Mouse (Mus musculus): ENCODE results near the gene Arhgap45. TPM values are rescaled to one million over a fixed set of nuclear protein-coding genes. Genes with fewer than 3 reads are reported as not detected.
A peak's percentile ranks its signal among the peaks of the same experiment; 100 is the strongest.

Gene Arhgap45
- polyA plus RNA-seq, 1 experiment from 2014 or later: 3.4 TPM

DNA sequence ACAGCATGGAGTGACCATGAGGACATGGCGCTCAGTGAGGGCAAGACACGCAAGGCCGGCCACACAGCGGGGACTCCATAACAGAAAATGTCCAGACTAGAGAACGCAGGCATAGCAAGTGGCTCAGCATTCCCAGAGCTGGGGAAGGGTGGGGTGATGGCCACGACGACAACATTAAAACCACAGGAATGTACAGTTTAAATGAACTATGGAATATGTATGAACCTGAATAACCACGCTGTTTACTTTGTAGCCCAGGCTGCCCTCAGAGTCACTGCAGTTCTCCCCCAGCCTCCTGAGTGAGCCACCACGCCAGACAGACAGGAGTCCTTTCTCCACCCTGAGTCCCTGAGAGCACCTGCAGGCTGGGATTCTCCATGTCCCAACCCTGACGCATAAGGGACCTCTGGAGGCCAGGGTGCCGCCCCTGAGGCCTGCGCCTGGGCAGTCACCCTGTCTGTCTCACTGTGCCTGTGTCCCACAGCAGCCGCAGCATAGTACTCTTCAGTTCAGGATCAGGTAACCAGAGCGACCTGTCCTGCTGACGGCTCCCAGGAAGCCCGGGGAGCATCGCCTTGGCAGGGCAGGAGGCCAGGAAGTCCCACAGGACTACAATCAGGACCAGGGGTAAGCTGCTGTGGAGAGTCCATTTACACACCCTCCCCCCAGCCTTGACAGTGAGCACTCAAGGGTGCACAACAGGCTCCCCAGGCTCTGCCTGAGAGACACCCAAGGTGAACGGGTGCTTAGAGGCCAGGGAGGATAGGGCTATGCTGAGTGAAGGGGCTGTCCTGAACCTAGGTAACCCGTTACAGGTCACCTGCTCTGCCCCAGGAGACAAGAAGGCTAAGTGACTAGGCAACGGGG, 56.4 kb downstream of the Arhgap45 start:
- H3K9ac ChIP-seq (ENCODE audit: low read length): peak overlapping the region; percentile 18; the same call in 1 of the 2 replicates
- no peaks in the 10 kb centered on the region for H3K27me3 ChIP-seq (ENCODE audit: control insufficient read depth, insufficient read depth, low read length)
- H3K4me1 ChIP-seq (ENCODE audit: control insufficient read depth in 2 of 2, insufficient read depth in 2 of 2, low read length in 2 of 2): peaks cover 37 to 42% of the 10 kb centered on the region in 2 experiments
- 80% methylated on average over 20 of the region's 20 CpGs for WGBS
- H3K4me3 ChIP-seq (ENCODE audit: control insufficient read depth in 1 of 2, insufficient read depth in 1 of 2, low read depth in 1 of 2, low read length in 2 of 2): no peak overlapping the region
- no peak overlapping the region for H3K4me2 ChIP-seq (ENCODE audit: low read length)
- no peaks in the 10 kb centered on the region for H3K9me3 ChIP-seq (ENCODE audit: control insufficient read depth, low read length)
- peaks cover 13% of the 10 kb centered on the region; the same call in 1 of the 2 replicates for H3K36me3 ChIP-seq (ENCODE audit: control insufficient read depth, insufficient read depth, low read length)
- no peak for ATAC-seq (ENCODE audit: insufficient number of reproducible peaks, insufficient read depth, low FRiP score, low read depth)
- no peak overlapping the region for H3K27ac ChIP-seq (replicated peaks in 1 of 2; ENCODE audit: control insufficient read depth in 1 of 2, insufficient read depth in 1 of 2, low read depth in 2 of 2, low read length in 2 of 2)

DNA sequence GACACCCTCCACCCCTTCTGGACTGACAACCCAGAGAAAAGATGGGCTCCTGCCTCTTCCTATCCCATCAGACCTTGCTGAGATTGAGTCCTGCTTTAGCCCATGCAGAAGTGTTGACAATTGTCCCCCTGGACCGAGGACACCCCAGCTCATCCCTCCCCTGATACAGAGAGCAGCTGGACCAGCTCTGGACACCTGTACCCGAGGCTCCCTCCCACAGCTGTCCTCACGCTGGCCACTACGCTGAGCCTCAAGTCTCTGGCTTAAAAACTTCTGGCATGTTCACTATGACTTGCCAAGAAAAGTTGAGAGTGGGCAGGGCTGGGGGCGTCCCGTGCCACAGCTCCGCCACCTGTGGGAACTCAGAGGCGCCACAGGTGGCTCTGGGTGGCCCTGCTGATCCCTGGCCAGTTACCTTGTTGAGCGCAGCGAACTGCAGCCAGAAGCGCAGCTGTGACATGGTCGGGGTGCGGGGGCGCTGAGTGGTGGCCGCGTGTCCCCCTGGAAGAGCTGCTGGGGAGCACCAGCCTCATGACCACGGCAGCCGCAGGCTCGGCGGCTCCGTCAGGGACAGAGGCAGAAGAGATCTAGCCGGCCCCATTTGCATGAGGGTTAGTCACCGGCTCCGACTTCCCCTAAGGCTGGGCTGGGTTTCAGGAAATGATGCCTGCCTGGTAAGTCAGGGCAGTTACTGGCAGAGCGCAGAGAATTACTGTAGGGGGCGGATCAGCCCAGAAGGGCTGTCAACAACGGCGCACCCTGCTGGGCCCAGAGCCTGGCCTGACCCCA, 58.6 kb downstream of the Arhgap45 start:
- peak; percentile 33; the same call in 1 of the 2 replicates for ATAC-seq (ENCODE audit: insufficient number of reproducible peaks, insufficient read depth, low FRiP score, low read depth)

DNA sequence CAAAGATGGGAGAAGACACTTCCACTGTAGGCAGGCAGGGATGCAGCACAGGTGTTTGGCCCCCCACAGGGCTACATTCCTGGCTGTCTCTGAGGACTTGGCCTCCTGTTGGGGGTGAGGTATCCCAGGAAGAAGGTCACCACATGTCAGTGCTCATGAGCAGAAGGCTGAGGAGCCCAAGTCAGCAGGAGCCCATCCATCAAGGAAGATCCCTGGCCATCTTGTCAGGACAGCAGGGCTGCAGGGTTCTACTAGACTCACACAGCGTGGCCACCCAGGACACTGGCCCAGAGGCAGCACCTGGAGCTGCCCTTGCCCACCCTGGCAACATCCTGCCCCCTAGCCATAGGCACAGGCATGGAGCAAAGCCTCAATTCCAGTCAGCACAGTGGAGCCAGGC, 59.5 kb downstream of the Arhgap45 start:
- Histone ChIP-seq H3K4me2 (ENCODE audit: low read length) (no peak overlapping the region), H3K9me3 (ENCODE audit: control insufficient read depth, low read length) (no peaks in the 10 kb centered on the region), H3K36me3 (ENCODE audit: control insufficient read depth, insufficient read depth, low read length) (peaks cover 26% of the 10 kb centered on the region), H3K27ac (replicated peaks in 1 of 2; ENCODE audit: control insufficient read depth in 1 of 2, insufficient read depth in 1 of 2, low read depth in 2 of 2, low read length in 2 of 2) (no peak overlapping the region), H3K4me3 (ENCODE audit: control insufficient read depth in 1 of 2, insufficient read depth in 1 of 2, low read depth in 1 of 2, low read length in 2 of 2) (no peak overlapping the region), H3K9ac (ENCODE audit: low read length) (no peak overlapping the region), H3K4me1 (ENCODE audit: control insufficient read depth in 2 of 2, insufficient read depth in 2 of 2, low read length in 2 of 2) (peaks cover 32 to 38% of the 10 kb centered on the region in 2 experiments), H3K27me3 (ENCODE audit: control insufficient read depth, insufficient read depth, low read length) (no peaks in the 10 kb centered on the region)
- ATAC-seq (ENCODE audit: insufficient number of reproducible peaks, insufficient read depth, low FRiP score, low read depth): no peak
- 56% methylated on average over 1 of the region's 1 CpGs for WGBS

More for the DNA sequence above, 58.6 kb downstream of the Arhgap45 start:
- Histone ChIP-seq H3K4me1 (ENCODE audit: control insufficient read depth in 2 of 2, insufficient read depth in 2 of 2, low read length in 2 of 2) (peaks cover 37 to 42% of the 10 kb centered on the region in 2 experiments), H3K27me3 (ENCODE audit: control insufficient read depth, insufficient read depth, low read length) (no peaks in the 10 kb centered on the region), H3K9ac (ENCODE audit: low read length) (peak overlapping the region; percentile 57), H3K36me3 (ENCODE audit: control insufficient read depth, insufficient read depth, low read length) (peaks cover 17% of the 10 kb centered on the region), H3K4me3 (ENCODE audit: control insufficient read depth in 1 of 2, insufficient read depth in 1 of 2, low read depth in 1 of 2, low read length in 2 of 2) (peak overlapping the region; percentile 1 to 27), H3K4me2 (ENCODE audit: low read length) (peak overlapping the region; percentile 64), H3K27ac (replicated peaks in 1 of 2; ENCODE audit: control insufficient read depth in 1 of 2, insufficient read depth in 1 of 2, low read depth in 2 of 2, low read length in 2 of 2) (peak overlapping the region in 1 of 2 experiments; percentile 45; a peak in 1 of 4 replicates), H3K9me3 (ENCODE audit: control insufficient read depth, low read length) (no peaks in the 10 kb centered on the region)
- 15% methylated on average over 28 of the region's 28 CpGs for WGBS

DNA sequence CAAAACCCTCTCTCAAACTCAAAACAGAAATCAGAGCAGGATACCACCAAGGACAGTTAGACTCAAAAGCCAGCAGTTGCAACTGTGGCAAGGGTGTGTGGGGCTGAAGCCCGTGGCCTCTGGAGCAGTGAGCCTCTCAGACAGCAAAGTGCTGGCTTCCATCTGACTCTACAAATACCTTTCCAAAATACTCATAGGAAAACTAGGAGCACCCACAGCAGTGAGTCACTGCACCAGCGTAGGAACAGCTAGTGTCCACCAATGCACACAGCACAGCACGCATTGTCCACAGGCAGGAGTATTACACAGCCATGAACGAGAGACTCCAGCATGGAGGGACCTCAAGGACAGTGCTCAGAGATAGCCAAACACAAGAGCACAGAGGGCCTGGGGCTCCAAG, 59.9 kb downstream of the Arhgap45 start:
- ATAC-seq (ENCODE audit: insufficient number of reproducible peaks, insufficient read depth, low FRiP score, low read depth): no peak
- Histone ChIP-seq H3K27ac (replicated peaks in 1 of 2; ENCODE audit: control insufficient read depth in 1 of 2, insufficient read depth in 1 of 2, low read depth in 2 of 2, low read length in 2 of 2) (no peak overlapping the region), H3K9ac (ENCODE audit: low read length) (no peak overlapping the region), H3K4me3 (ENCODE audit: control insufficient read depth in 1 of 2, insufficient read depth in 1 of 2, low read depth in 1 of 2, low read length in 2 of 2) (no peak overlapping the region), H3K36me3 (ENCODE audit: control insufficient read depth, insufficient read depth, low read length) (peaks cover 31% of the 10 kb centered on the region), H3K27me3 (ENCODE audit: control insufficient read depth, insufficient read depth, low read length) (no peaks in the 10 kb centered on the region), H3K9me3 (ENCODE audit: control insufficient read depth, low read length) (no peaks in the 10 kb centered on the region), H3K4me2 (ENCODE audit: low read length) (no peak overlapping the region), H3K4me1 (ENCODE audit: control insufficient read depth in 2 of 2, insufficient read depth in 2 of 2, low read length in 2 of 2) (peaks cover 28 to 34% of the 10 kb centered on the region in 2 experiments)
- WGBS: 95% methylated on average over 4 of the region's 4 CpGs

DNA sequence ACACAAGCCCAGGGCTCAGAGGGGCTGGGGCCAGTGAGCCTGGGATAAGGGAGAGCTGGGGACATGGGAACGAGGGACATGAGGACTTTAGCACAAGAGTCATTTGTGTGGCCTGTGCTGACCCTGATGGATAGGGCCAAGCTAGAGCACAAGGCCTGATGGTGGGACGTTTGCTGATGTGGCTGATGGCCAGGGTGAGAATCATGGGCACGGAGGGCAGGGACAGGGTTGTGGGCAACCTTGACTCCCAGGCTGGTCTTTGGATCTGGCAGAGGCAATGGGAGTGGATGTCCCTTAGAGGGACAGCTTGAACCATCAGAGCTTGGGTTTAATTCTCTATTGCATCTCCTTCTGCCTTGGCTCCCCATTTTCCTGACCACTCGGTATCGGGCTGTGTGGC, 60.9 kb downstream of the Arhgap45 start:
- Histone ChIP-seq H3K36me3 (ENCODE audit: control insufficient read depth, insufficient read depth, low read length) (peaks cover 35% of the 10 kb centered on the region), H3K27ac (replicated peaks in 1 of 2; ENCODE audit: control insufficient read depth in 1 of 2, insufficient read depth in 1 of 2, low read depth in 2 of 2, low read length in 2 of 2) (no peak overlapping the region), H3K27me3 (ENCODE audit: control insufficient read depth, insufficient read depth, low read length) (no peaks in the 10 kb centered on the region), H3K4me1 (ENCODE audit: control insufficient read depth in 2 of 2, insufficient read depth in 2 of 2, low read length in 2 of 2) (peaks cover 20 to 24% of the 10 kb centered on the region in 2 experiments), H3K9ac (ENCODE audit: low read length) (no peak overlapping the region), H3K4me3 (ENCODE audit: control insufficient read depth in 1 of 2, insufficient read depth in 1 of 2, low read depth in 1 of 2, low read length in 2 of 2) (no peak overlapping the region), H3K9me3 (ENCODE audit: control insufficient read depth, low read length) (no peaks in the 10 kb centered on the region), H3K4me2 (ENCODE audit: low read length) (no peak overlapping the region)
- no peak for ATAC-seq (ENCODE audit: insufficient number of reproducible peaks, insufficient read depth, low FRiP score, low read depth)
- 89% methylated on average over 5 of the region's 5 CpGs for WGBS

DNA sequence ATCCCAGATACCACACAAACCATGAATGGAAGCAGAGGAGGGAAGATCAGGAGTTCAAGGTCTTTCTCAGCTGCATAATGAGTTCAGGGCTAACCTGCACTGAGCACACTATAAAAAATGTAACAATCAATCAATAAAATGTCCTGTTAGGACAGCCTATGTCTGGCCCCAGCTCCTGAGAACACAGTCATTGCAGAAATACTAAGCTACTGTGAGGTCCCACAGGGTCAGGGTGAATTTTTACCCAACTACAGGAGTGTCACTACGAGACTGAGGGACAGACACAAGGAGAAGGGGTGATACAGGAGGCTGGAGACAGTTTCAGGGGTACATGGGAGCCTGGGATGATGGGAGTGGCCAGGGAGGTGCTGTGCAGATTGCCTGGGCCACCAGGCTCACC, 61.9 kb downstream of the Arhgap45 start:
- 100% methylated on average over 1 of the region's 1 CpGs for WGBS
- no peaks in the 10 kb centered on the region for H3K9me3 ChIP-seq (ENCODE audit: control insufficient read depth, low read length)
- no peak overlapping the region for H3K4me3 ChIP-seq (ENCODE audit: control insufficient read depth in 1 of 2, insufficient read depth in 1 of 2, low read depth in 1 of 2, low read length in 2 of 2)
- no peak overlapping the region for H3K4me2 ChIP-seq (ENCODE audit: low read length)
- no peak overlapping the region for H3K27ac ChIP-seq (replicated peaks in 1 of 2; ENCODE audit: control insufficient read depth in 1 of 2, insufficient read depth in 1 of 2, low read depth in 2 of 2, low read length in 2 of 2)
- H3K27me3 ChIP-seq (ENCODE audit: control insufficient read depth, insufficient read depth, low read length): no peaks in the 10 kb centered on the region
- peaks cover 46% of the 10 kb centered on the region for H3K36me3 ChIP-seq (ENCODE audit: control insufficient read depth, insufficient read depth, low read length)
- H3K4me1 ChIP-seq (ENCODE audit: control insufficient read depth in 2 of 2, insufficient read depth in 2 of 2, low read length in 2 of 2): peaks cover 11 to 16% of the 10 kb centered on the region in 2 experiments; a peak in 3 of 4 replicates
- no peak overlapping the region for H3K9ac ChIP-seq (ENCODE audit: low read length)
- no peak for ATAC-seq (ENCODE audit: insufficient number of reproducible peaks, insufficient read depth, low FRiP score, low read depth)

DNA sequence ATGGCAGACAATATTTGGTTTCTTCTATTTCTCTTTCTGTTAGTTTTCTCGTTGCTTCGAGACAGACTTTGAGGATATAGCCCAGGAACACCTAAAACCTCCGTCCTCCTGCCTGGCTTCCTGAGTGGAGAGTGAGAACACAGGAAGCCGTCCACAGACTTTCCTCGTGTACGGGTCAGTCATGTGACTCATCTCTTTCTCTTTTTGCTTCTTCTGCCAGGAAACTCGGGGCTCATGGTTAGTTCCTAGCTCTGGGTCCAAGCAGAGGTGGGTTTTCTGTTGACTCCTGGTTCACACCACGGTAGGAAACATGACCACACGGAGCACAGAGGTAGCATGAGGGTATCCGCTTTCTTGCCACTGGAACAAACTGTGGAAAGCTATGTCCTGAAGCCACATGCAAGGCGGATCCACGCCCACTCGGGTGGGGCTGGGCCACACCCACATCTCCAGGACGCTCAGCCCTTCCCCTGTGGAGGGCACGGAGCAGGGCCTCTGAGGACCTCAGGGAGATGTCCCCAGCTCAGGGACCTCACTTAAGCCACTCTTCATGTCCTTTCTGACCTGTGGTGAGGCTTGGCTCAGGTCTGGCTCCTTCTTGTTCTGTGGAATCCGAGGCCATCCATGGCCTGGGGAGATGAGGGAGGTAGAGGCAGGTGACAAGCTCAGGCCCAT, 64.1 kb downstream of the Arhgap45 start:
- Histone ChIP-seq H3K27ac (replicated peaks in 1 of 2; ENCODE audit: control insufficient read depth in 1 of 2, insufficient read depth in 1 of 2, low read depth in 2 of 2, low read length in 2 of 2) (no peak overlapping the region), H3K9ac (ENCODE audit: low read length) (no peak overlapping the region), H3K4me3 (ENCODE audit: control insufficient read depth in 1 of 2, insufficient read depth in 1 of 2, low read depth in 1 of 2, low read length in 2 of 2) (no peak overlapping the region), H3K4me1 (ENCODE audit: control insufficient read depth in 2 of 2, insufficient read depth in 2 of 2, low read length in 2 of 2) (peaks cover 16 to 21% of the 10 kb centered on the region in 2 experiments), H3K4me2 (ENCODE audit: low read length) (no peak overlapping the region), H3K27me3 (ENCODE audit: control insufficient read depth, insufficient read depth, low read length) (no peaks in the 10 kb centered on the region), H3K9me3 (ENCODE audit: control insufficient read depth, low read length) (no peaks in the 10 kb centered on the region), H3K36me3 (ENCODE audit: control insufficient read depth, insufficient read depth, low read length) (peaks cover 58% of the 10 kb centered on the region)
- 71% methylated on average over 16 of the region's 16 CpGs for WGBS
- no peak for ATAC-seq (ENCODE audit: insufficient number of reproducible peaks, insufficient read depth, low FRiP score, low read depth)
